Mouse (Mus musculus): ENCODE measurements around the gene Runx1.

DNA sequence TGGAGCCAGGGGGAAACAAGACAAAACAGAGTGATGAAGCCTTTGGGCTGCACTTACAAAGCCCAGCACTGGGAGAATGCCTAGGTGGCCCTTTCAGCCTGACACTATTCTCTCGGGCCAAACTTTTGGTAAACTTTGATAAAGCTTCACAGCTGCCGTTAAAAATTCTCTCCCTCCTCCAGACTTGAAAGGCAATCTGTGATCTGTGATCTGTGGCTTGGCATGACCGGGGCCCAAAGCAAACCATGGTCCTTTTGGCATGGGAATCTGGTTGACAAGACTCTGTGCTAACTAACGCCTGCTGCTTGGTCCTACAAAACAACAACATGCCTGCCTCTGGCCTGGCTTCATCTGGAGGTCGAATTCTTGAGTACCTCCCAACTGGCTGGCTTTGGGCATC lies 188.9 kb downstream of the Runx1 start:
- TF ChIP-seq CTCF (IDR thresholded peaks at IDR 0.05; ENCODE audit: low read depth), result no peak
- no peak for TF ChIP-seq EP300 (IDR thresholded peaks at IDR 0.05; ENCODE audit: low read depth)

Measured in liver, embryonic 14.5 days (tissue).